In the genomic region with DNA sequence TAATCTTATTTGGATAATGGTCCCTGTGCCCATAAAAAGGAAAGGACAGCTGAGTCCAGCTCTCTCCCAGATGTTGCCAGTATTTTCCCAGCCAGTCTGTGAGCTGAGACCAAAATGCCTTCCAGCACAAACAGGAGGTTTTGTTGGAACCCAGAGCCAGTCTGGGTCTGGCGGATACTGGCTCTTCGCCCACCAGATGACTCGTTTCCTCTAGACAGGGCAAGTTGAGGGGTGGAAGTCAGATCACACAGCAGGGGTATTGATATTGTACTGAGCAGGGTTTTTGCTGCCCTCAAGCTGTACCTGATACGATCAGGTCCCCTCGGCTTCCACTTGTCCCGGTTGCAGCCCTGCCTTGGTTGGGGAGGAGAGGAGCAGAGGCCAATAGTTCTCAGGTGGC, we compare ENCODE assay signal across 15 mouse cellular contexts. TPM values are rescaled to one million over a fixed set of nuclear protein-coding genes. Genes with fewer than 3 reads are reported as not detected.
DNase-seq lines count a peak whose midpoint lies in the region; ATAC-seq and TF ChIP-seq lines count a peak whose summit lies in the region.
"Had no signal": no experiment of that assay in that cellular context is flagged by ENCODE, and none has a peak within 500 bp of the region (broad histone marks: within the 10 kb centered on the region; RNA-seq: fewer than 3 reads in every experiment).

No protein-coding gene starts in this region.

- DNase-seq in embryonic facial prominence, embryonic 10.5 days (ENCODE audit: low spot score) = no peak
- DNase-seq in NIH3T3 (ENCODE audit: low read depth) (peak; percentile 58), liver (no peak)
- DNase-seq in lung, postnatal 0 days (ENCODE audit: low spot score) = no peak
- no peak for DNase-seq in thymus, postnatal 14 days
- no peak for DNase-seq in gastrocnemius, postnatal 10 days

- no peaks in the 10 kb centered on the region for H3K36me3 ChIP-seq in embryonic facial prominence, embryonic 13.5 days
- H3K36me3 ChIP-seq in embryonic facial prominence, embryonic 10.5 days (replicated peaks) = no peaks in the 10 kb centered on the region
- no peaks in the 10 kb centered on the region for H3K36me3 ChIP-seq in heart, embryonic 16.5 days (ENCODE audit: control insufficient read depth, insufficient read depth)
- H3K36me3 ChIP-seq in lung, postnatal 0 days (ENCODE audit: insufficient read depth, low read length) = no peaks in the 10 kb centered on the region
- H3K36me3 ChIP-seq: embryonic facial prominence, embryonic 12.5 days; G1E; limb, embryonic 13.5 days had no signal

- no peak for TF ChIP-seq EP300 in lung, postnatal 0 days (IDR thresholded peaks at IDR 0.05)

- no peak for ATAC-seq in embryonic facial prominence, embryonic 13.5 days (ENCODE audit: insufficient number of reproducible peaks, insufficient read depth, low FRiP score, low TSS enrichment, low read depth)
- peak; percentile 72 for ATAC-seq in heart, embryonic 16.5 days (replicated peaks; ENCODE audit: extremely low read depth, insufficient read depth, low FRiP score)
- ATAC-seq in lung, postnatal 0 days = peak; percentile 27; the same call in 1 of the 2 replicates
- ATAC-seq: forebrain, embryonic 16.5 days; inflammation-experienced regulatory T-cells, adult 6 months had no signal

- WGBS in embryonic facial prominence, embryonic 13.5 days = 63% methylated on average over 6 of the region's 6 CpGs
- 86% methylated on average over 6 of the region's 6 CpGs for WGBS in embryonic facial prominence, embryonic 10.5 days
- WGBS in heart, embryonic 16.5 days = 58% methylated on average over 6 of the region's 6 CpGs
- 59% methylated on average over 6 of the region's 6 CpGs for WGBS in lung, postnatal 0 days

- no peak overlapping the region for H3K4me3 ChIP-seq in embryonic facial prominence, embryonic 13.5 days
- no peak overlapping the region for H3K4me3 ChIP-seq in embryonic facial prominence, embryonic 10.5 days
- no peak overlapping the region for H3K4me3 ChIP-seq in heart, embryonic 16.5 days (ENCODE audit: low read length)
- H3K4me3 ChIP-seq in lung, postnatal 0 days (ENCODE audit: low read depth, low read length) = no peak overlapping the region
- H3K4me3 ChIP-seq: embryonic facial prominence, embryonic 12.5 days; limb, embryonic 13.5 days; megakaryocyte, embryonic 14.5 days; myocyte had no signal

- H3K4me2 ChIP-seq in embryonic facial prominence, embryonic 13.5 days = no peak overlapping the region
- H3K4me2 ChIP-seq in heart, embryonic 16.5 days (ENCODE audit: low read depth, low read length) = no peak overlapping the region
- H3K4me2 ChIP-seq in lung, postnatal 0 days (replicated peaks; ENCODE audit: low read depth, low read length) = no peak overlapping the region
- H3K4me2 ChIP-seq: embryonic facial prominence, embryonic 12.5 days; limb, embryonic 13.5 days had no signal

- H3K9me3 ChIP-seq in embryonic facial prominence, embryonic 13.5 days = no peaks in the 10 kb centered on the region
- H3K9me3 ChIP-seq in embryonic facial prominence, embryonic 10.5 days = no peaks in the 10 kb centered on the region
- no peaks in the 10 kb centered on the region for H3K9me3 ChIP-seq in heart, embryonic 16.5 days (replicated peaks; ENCODE audit: control insufficient read depth, low read length)
- no peaks in the 10 kb centered on the region for H3K9me3 ChIP-seq in lung, postnatal 0 days (ENCODE audit: low read length)
- H3K9me3 ChIP-seq: embryonic facial prominence, embryonic 12.5 days; G1E had no signal

- no peak for TF ChIP-seq CTCF in lung, postnatal 0 days (IDR thresholded peaks at IDR 0.05)

- H3K9ac ChIP-seq in embryonic facial prominence, embryonic 13.5 days = peak overlapping the region; percentile 1; the same call in 1 of the 2 replicates
- no peak overlapping the region for H3K9ac ChIP-seq in heart, embryonic 16.5 days (ENCODE audit: low read length)
- no peak overlapping the region for H3K9ac ChIP-seq in lung, postnatal 0 days (replicated peaks; ENCODE audit: low read depth)
- H3K9ac ChIP-seq: embryonic facial prominence, embryonic 12.5 days; limb, embryonic 13.5 days had no signal

- H3K27me3 ChIP-seq in embryonic facial prominence, embryonic 13.5 days = no peaks in the 10 kb centered on the region
- no peaks in the 10 kb centered on the region for H3K27me3 ChIP-seq in embryonic facial prominence, embryonic 10.5 days (replicated peaks; ENCODE audit: low read depth, poor library complexity, severe bottlenecking)
- no peaks in the 10 kb centered on the region for H3K27me3 ChIP-seq in heart, embryonic 16.5 days (ENCODE audit: control insufficient read depth, insufficient read depth, low read length)
- no peaks in the 10 kb centered on the region for H3K27me3 ChIP-seq in lung, postnatal 0 days (replicated peaks; ENCODE audit: insufficient read depth, low read length)
- H3K27me3 ChIP-seq: embryonic facial prominence, embryonic 12.5 days; limb, embryonic 13.5 days had no signal

- no peak overlapping the region for H3K27ac ChIP-seq in embryonic facial prominence, embryonic 13.5 days
- no peak overlapping the region for H3K27ac ChIP-seq in embryonic facial prominence, embryonic 10.5 days (replicated peaks)
- peak overlapping the region; percentile 64 for H3K27ac ChIP-seq in heart, embryonic 16.5 days (ENCODE audit: low read length)
- no peak overlapping the region for H3K27ac ChIP-seq in lung, postnatal 0 days (ENCODE audit: low read length)
- H3K27ac ChIP-seq: embryonic facial prominence, embryonic 12.5 days; limb, embryonic 13.5 days had no signal

- 0 out of 2 replicates have a peak, but pooled peaks cover 6% of the 10 kb centered on the region for H3K4me1 ChIP-seq in embryonic facial prominence, embryonic 13.5 days
- peaks cover 10% of the 10 kb centered on the region for H3K4me1 ChIP-seq in embryonic facial prominence, embryonic 10.5 days
- peaks cover 2% of the 10 kb centered on the region for H3K4me1 ChIP-seq in heart, embryonic 16.5 days (ENCODE audit: control insufficient read depth, insufficient read depth, low read length)
- H3K4me1 ChIP-seq in lung, postnatal 0 days (ENCODE audit: insufficient read depth, low read depth, low read length) = peaks cover 4% of the 10 kb centered on the region; the same call in 1 of the 2 replicates

RNA-seq across cellular contexts. Expression of gene Fblim1, which starts 3.6 kb away (rescaled TPM):
- 49.0 and 56.1 TPM in 2 replicates for polyA plus RNA-seq in embryonic facial prominence, embryonic 13.5 days (2015; fragmentation: Nextera tagmentation; extraction: Ambion mirVana)
- 56.3 and 68.1 TPM in 2 replicates for polyA plus RNA-seq in embryonic facial prominence, embryonic 10.5 days (2016; fragmentation: Nextera tagmentation; extraction: Ambion mirVana)
- 46.9 and 49.7 TPM in 2 replicates for polyA plus RNA-seq in heart, embryonic 16.5 days (2015; fragmentation: Nextera tagmentation; extraction: Ambion mirVana)
- polyA plus RNA-seq in lung, postnatal 0 days (2015; fragmentation: Nextera tagmentation; extraction: Ambion mirVana) = 52.3 and 57.5 TPM in 2 replicates
- 1 to 10 TPM; 3.8 to 6.6 TPM for total RNA-seq in gastrocnemius, postnatal 10 days (2021)
- polyA plus RNA-seq: G1E had no signal

RNA-seq across cellular contexts. Expression of gene Tmem82, which starts 8.9 kb away (rescaled TPM):
- polyA plus RNA-seq in embryonic facial prominence, embryonic 13.5 days (2015; fragmentation: Nextera tagmentation; extraction: Ambion mirVana) = 0.47 and 0.74 TPM in 2 replicates
- 1.5 and 2.1 TPM in 2 replicates for polyA plus RNA-seq in embryonic facial prominence, embryonic 10.5 days (2016; fragmentation: Nextera tagmentation; extraction: Ambion mirVana)
- 1.1 and 1.7 TPM in 2 replicates for polyA plus RNA-seq in heart, embryonic 16.5 days (2015; fragmentation: Nextera tagmentation; extraction: Ambion mirVana)
- polyA plus RNA-seq in lung, postnatal 0 days (2015; fragmentation: Nextera tagmentation; extraction: Ambion mirVana) = 3.5 and 3.6 TPM in 2 replicates
- total RNA-seq in gastrocnemius, postnatal 10 days (2021) = 1 to 10 TPM; 1.7 to 2.2 TPM
- polyA plus RNA-seq: G1E had no signal

RNA-seq across cellular contexts. Expression of gene Slc25a34, which starts 14.1 kb away (rescaled TPM):
- 0.12 TPM in 1 of 2 replicates, not detected in the other for polyA plus RNA-seq in embryonic facial prominence, embryonic 13.5 days (2015; fragmentation: Nextera tagmentation; extraction: Ambion mirVana)
- 0.09 TPM in 1 of 2 replicates, not detected in the other for polyA plus RNA-seq in embryonic facial prominence, embryonic 10.5 days (2016; fragmentation: Nextera tagmentation; extraction: Ambion mirVana)
- 1.3 TPM in 2 replicates for polyA plus RNA-seq in heart, embryonic 16.5 days (2015; fragmentation: Nextera tagmentation; extraction: Ambion mirVana)
- 1.1 and 1.2 TPM in 2 replicates for polyA plus RNA-seq in lung, postnatal 0 days (2015; fragmentation: Nextera tagmentation; extraction: Ambion mirVana)
- total RNA-seq in gastrocnemius, postnatal 10 days (2021) = 10 to 100 TPM; 10.5 to 12.8 TPM
- polyA plus RNA-seq: embryonic facial prominence, embryonic 12.5 days; G1E; limb, embryonic 13.5 days had no signal

RNA-seq across cellular contexts. Expression of gene Plekhm2, which starts 55.2 kb away (rescaled TPM):
- 8.5 TPM in 2 replicates for polyA plus RNA-seq in embryonic facial prominence, embryonic 13.5 days (2015; fragmentation: Nextera tagmentation; extraction: Ambion mirVana)
- 4.9 and 5.2 TPM in 2 replicates for polyA plus RNA-seq in embryonic facial prominence, embryonic 10.5 days (2016; fragmentation: Nextera tagmentation; extraction: Ambion mirVana)
- 4.9 and 6.2 TPM in 2 replicates for polyA plus RNA-seq in heart, embryonic 16.5 days (2015; fragmentation: Nextera tagmentation; extraction: Ambion mirVana)
- polyA plus RNA-seq in lung, postnatal 0 days (2015; fragmentation: Nextera tagmentation; extraction: Ambion mirVana) = 5.2 and 5.3 TPM in 2 replicates
- 10 to 100 TPM; 26.8 to 29.3 TPM for total RNA-seq in gastrocnemius, postnatal 10 days (2021)
